Mouse (Mus musculus) forebrain, embryonic 13.5 days (tissue): Measurements from ENCODE around the gene Kcnk6. TPM values are rescaled to one million over a fixed set of nuclear protein-coding genes. Genes with fewer than 3 reads are reported as not detected.

Experiments used
- ATAC-seq: fragments of 200-750 bp; cut with Nextera tagmentation; 2 replicates; pipeline ENCODE4 v1.8.0; 2017
- H3K27ac ChIP-seq: fragments of 300-500 bp; sonication (generic); 2 replicates; pipeline ENCODE4 v1.5.1; 2015; ENCODE audit warnings: inconsistent platforms, mild to moderate bottlenecking, moderate library complexity
- H3K27me3 ChIP-seq: fragments of 300-500 bp; sonication (generic); 2 replicates; pipeline ENCODE4 v1.6.1; 2015; ENCODE audit warnings: mild to moderate bottlenecking, inconsistent platforms
- H3K36me3 ChIP-seq: fragments of 300-500 bp; sonication (generic); 2 replicates; pipeline ENCODE4 v1.6.1; 2015; ENCODE audit warnings: mild to moderate bottlenecking, inconsistent platforms; ENCODE audit not compliant: poor library complexity, severe bottlenecking
- H3K4me1 ChIP-seq: fragments of 300-500 bp; sonication (generic); 2 replicates; pipeline ENCODE4 v1.6.1; 2015; ENCODE audit warnings: inconsistent platforms
- H3K4me2 ChIP-seq: fragments of 300-500 bp; sonication (generic); 2 replicates; pipeline ENCODE4 v1.6.1; 2015; ENCODE audit warnings: inconsistent platforms, mild to moderate bottlenecking, moderate library complexity
- H3K4me3 ChIP-seq: fragments of 300-500 bp; sonication (generic); 2 replicates; pipeline ENCODE4 v1.5.1; 2015; ENCODE audit warnings: mild to moderate bottlenecking, inconsistent platforms
- H3K9ac ChIP-seq: fragments of 300-500 bp; sonication (generic); 2 replicates; pipeline ENCODE4 v1.6.1; 2015; ENCODE audit warnings: mild to moderate bottlenecking, inconsistent platforms
- H3K9me3 ChIP-seq: fragments of 300-500 bp; sonication (generic); replicated peaks from 2 replicates; pipeline ENCODE4 v1.6.1; 2016; ENCODE audit warnings: inconsistent platforms
- WGBS: fragments of 180-500 bp; shearing (Covaris S2); methylation state at CpG from one replicate; pipeline ENCODE4 v1.1.7; 2015; 5-methylcytosine and 5-hydroxymethylcytosine counted together
- polyA plus RNA-seq: library from polyadenylated mRNA; unstranded; fragments of >200 nt; fragmentation: Nextera tagmentation; extraction: Ambion mirVana; gene quantifications from 2 replicates; pipeline ENCODE4 v1.2.1, GENCODE M21; 2015

Gene Kcnk6
- polyA plus RNA-seq = 0.27 and 0.44 TPM in 2 replicates

DNA sequence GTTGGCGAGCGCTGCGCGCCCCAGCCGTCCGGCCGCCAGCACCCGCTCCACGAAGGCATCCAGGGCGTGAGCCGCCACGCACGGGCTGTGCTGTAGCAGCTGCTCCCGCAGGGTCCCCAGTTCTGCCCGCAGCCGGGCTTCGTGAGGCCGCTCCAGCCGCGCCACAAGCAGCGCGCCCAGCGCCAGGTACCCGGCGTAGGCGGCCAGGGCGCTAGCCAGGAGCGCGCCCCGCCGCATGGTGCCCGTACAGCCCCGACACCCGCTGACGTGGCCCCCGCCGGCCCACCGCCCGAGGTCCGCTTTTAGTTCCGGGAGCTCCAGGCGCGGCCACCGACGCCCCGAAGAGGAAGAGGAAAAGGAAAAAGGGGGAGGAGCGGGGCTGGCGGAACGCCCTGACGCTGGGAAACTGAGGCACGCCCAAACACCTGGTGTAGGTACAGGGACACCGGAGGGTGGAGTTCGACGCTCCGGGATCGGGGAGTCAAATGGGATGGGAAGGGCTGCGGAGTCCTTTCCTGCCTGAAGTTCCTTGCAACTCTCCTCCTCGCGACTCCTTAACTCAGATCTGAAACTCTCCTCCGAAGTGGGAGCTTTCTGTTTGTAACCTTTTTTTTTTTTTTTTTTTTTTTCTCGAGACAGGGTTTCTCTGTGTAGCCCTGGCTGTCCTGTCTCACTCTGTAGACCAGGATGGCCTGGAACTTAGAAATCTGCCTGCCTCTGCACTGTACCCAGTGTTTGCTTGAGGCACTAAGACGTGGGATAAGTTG lies at the start of gene Kcnk6:
TSS of gene Kcnk6 (minus strand) at position 269 of the 767 bp plus-strand sequence.
- peaks cover 8% of the 10 kb centered on the region for H3K4me1 ChIP-seq
- no peak within 1 kb of the TSS for H3K27ac ChIP-seq
- peak within 1 kb of the TSS; percentile 87 for H3K4me2 ChIP-seq
- peak within 1 kb of the TSS; percentile 47 for H3K4me3 ChIP-seq
- WGBS = 2% methylated on average over 56 of the region's 62 CpGs
- peaks cover 55% of the 10 kb centered on the region for H3K27me3 ChIP-seq
- H3K36me3 ChIP-seq = no peaks in the 10 kb centered on the region
- H3K9ac ChIP-seq = peak within 1 kb of the TSS; percentile 53
- peak; percentile 33; the same call in 1 of the 2 replicates for ATAC-seq
- no peaks in the 10 kb centered on the region for H3K9me3 ChIP-seq

DNA sequence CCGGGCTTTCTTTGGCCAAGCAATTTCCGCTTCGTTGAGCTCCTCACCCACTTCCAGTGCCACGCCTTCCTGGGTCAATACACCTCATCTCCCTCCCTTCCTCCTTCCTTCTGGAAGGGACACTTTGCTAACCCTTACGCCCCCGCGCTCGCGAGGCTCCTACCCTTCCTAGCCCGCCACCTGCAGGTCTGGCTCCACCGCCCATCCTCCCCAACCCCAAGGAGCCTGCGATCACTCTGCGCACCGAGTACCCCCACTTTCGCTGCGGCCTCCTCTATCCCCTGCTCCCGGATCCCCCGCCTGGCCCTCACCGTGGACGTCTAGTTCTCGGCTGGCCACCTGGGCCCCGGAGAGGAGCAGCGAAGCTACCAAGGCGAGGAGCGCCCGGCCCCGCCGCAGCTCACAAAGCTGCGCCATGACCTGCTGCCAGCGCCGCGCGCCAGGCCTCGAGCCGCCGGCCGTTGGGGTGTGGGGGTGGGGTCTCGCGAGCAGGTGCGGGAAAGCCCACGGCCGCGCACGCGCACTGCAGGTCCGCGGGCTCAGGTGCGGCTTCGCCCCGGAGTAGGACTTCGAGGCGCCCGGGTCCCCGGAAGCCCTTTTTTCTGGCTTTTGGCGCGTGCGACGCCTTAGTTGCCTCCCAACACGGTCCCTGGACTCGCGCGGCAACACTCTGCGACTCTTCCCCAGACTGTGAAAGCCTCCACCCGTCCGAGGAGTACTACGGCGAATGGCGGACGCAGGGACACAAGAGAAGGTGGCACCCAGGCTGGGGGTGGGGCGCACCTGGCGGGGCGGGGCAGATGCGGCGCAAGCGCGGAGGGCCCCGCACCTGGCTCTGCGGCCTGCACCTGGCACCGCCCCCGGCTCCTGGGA lies 49.1 kb upstream of the Kcnk6 start, which contains the start of gene Spint2:
TSS of gene Spint2 (minus strand) at position 712 of the 873 bp plus-strand sequence.
- H3K36me3 ChIP-seq = no peaks in the 10 kb centered on the region
- H3K9ac ChIP-seq = peak within 1 kb of the TSS; percentile 73
- peak within 1 kb of the TSS; percentile 98 for H3K4me2 ChIP-seq
- peaks cover 17% of the 10 kb centered on the region for H3K4me1 ChIP-seq
- H3K4me3 ChIP-seq = peak within 1 kb of the TSS; percentile 57
- no peak within 1 kb of the TSS for H3K27ac ChIP-seq
- WGBS = under 1% methylated on average over 79 of the region's 80 CpGs
- H3K9me3 ChIP-seq = no peaks in the 10 kb centered on the region
- ATAC-seq = peak; percentile 58
- H3K27me3 ChIP-seq = peaks cover 36% of the 10 kb centered on the region

DNA sequence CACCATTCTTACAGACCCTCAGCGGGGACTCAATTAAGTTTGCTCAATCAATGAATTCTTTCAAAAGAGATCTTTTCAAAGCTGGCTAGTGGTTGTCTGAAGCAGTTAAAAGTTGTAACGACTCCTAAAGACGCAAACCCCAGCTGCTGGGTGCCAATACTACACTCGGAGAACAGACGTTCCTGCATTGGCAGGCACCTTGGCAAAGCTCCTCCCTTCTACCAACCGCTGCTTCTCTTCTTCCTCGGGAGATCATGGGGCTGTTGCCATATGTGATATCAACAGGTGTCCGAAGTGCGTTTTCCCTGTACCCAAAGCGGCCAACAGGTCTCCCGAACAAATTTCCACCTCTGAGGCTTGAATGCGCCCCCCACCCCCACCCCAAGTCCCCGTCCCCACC lies 48.5 kb upstream of the Kcnk6 start:
- Histone ChIP-seq H3K27me3 (peaks cover 36% of the 10 kb centered on the region), H3K9ac (no peak overlapping the region)
- 10% methylated on average over 13 of the region's 13 CpGs for WGBS

DNA sequence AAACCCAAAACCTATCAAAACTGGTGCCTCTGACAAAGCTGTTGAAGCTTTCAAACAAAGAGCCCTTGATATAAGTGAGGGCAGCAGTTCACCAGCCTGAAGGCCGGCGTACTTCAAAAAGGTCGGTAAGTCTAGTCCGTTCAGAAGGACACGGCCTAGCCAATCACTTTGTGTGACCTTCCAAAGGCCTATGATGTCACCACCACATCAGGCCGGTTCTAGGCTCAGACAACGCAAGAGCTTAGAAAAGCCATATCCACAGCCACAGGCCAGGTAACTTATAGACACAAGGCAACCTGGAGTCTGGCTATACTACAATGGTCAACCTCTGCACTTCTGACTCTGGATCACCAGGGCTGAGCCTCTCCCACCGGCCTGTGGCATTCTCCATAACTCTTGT lies 47.6 kb upstream of the Kcnk6 start:
- H3K27me3 ChIP-seq = peaks cover 31% of the 10 kb centered on the region

More for the DNA sequence above, 48.5 kb upstream of the Kcnk6 start:
- Histone ChIP-seq H3K4me2 (peak overlapping the region; percentile 98), H3K4me3 (peak overlapping the region; percentile 57), H3K36me3 (no peaks in the 10 kb centered on the region), H3K4me1 (peaks cover 17% of the 10 kb centered on the region), H3K27ac (no peak overlapping the region), H3K9me3 (no peaks in the 10 kb centered on the region)
- ATAC-seq = no peak

DNA sequence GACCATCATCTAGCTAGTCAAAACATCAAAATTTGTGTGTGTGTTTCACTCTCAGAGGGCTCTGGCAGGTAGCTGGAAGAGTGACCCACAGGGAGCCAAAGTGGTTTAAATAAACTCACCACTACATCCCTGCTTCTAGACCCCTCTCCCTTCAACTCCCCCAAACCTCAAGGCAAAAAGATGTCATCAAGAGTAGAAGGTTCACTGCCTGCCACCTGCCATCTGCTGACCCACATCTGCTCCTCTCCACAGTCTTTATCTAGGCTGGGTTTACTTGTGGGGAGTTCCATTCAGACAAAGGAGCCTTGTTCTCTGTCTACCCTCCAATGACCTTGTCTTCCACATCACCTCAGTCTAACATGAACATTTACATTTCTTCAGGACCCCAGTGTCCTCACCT lies 46.9 kb upstream of the Kcnk6 start:
- no peaks in the 10 kb centered on the region for H3K36me3 ChIP-seq
- H3K4me2 ChIP-seq = no peak overlapping the region
- H3K4me3 ChIP-seq = no peak overlapping the region
- no peaks in the 10 kb centered on the region for H3K9me3 ChIP-seq
- peaks cover 17% of the 10 kb centered on the region for H3K4me1 ChIP-seq
- H3K27me3 ChIP-seq = peaks cover 27% of the 10 kb centered on the region
- no peak overlapping the region for H3K9ac ChIP-seq
- no peak overlapping the region for H3K27ac ChIP-seq
- no peak for ATAC-seq

More for the DNA sequence above, 47.6 kb upstream of the Kcnk6 start:
- H3K36me3 ChIP-seq = no peaks in the 10 kb centered on the region
- H3K4me1 ChIP-seq = peaks cover 17% of the 10 kb centered on the region
- H3K4me2 ChIP-seq = no peak overlapping the region
- H3K9ac ChIP-seq = no peak overlapping the region
- H3K27ac ChIP-seq = no peak overlapping the region
- WGBS = 92% methylated on average over 8 of the region's 8 CpGs
- H3K4me3 ChIP-seq = no peak overlapping the region
- no peaks in the 10 kb centered on the region for H3K9me3 ChIP-seq
- no peak for ATAC-seq

DNA sequence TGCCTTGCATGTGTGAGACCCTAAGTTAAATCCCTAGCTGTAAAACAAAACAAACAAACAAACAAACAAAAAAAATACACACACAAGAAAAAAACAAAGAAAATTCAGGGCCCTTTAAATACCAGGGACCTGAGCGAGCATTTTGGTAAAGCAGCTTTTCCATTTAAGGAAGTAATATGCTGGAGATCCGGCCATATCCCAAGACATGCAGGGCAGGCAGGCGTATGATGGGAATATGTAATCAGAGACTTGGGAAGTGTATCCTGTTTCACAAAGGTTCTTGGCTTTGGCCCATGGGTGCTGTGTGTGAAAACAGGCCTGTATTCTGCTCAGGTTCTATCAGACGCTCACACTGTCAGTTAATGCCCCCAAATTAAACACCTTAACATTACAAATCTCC lies 45.2 kb upstream of the Kcnk6 start:
- no peak for ATAC-seq
- H3K4me1 ChIP-seq = peaks cover 17% of the 10 kb centered on the region
- no peak overlapping the region for H3K27ac ChIP-seq
- no peak overlapping the region for H3K4me2 ChIP-seq
- H3K27me3 ChIP-seq = peaks cover 22% of the 10 kb centered on the region
- 93% methylated on average over 4 of the region's 4 CpGs for WGBS
- H3K4me3 ChIP-seq = no peak overlapping the region
- no peak overlapping the region for H3K9ac ChIP-seq
- H3K36me3 ChIP-seq = no peaks in the 10 kb centered on the region
- no peaks in the 10 kb centered on the region for H3K9me3 ChIP-seq

DNA sequence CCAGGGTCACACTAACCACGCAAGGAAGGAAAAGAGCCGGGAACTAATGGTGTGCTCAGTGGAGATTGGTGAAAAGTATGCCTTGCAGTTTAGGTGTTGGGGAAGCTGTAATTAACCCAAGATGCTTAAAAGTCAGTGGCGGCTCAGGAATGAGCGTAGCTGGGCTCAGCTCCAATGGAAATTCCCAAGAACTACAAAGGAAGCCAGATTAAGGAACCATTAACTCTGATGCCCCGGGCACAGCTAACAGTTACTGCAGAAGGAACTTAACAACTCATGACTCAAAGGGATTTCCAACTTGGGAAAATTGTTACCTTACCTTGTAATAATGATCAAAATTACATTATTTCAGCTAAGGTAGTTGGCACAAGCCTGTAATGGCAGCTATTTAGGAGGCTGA lies 44.4 kb upstream of the Kcnk6 start:
- Histone ChIP-seq H3K36me3 (no peaks in the 10 kb centered on the region), H3K9me3 (no peaks in the 10 kb centered on the region), H3K4me1 (peaks cover 10% of the 10 kb centered on the region), H3K27me3 (peaks cover 14% of the 10 kb centered on the region), H3K4me3 (no peak overlapping the region), H3K27ac (no peak overlapping the region), H3K4me2 (no peak overlapping the region), H3K9ac (no peak overlapping the region)
- WGBS = 78% methylated on average over 5 of the region's 5 CpGs
- ATAC-seq = no peak

DNA sequence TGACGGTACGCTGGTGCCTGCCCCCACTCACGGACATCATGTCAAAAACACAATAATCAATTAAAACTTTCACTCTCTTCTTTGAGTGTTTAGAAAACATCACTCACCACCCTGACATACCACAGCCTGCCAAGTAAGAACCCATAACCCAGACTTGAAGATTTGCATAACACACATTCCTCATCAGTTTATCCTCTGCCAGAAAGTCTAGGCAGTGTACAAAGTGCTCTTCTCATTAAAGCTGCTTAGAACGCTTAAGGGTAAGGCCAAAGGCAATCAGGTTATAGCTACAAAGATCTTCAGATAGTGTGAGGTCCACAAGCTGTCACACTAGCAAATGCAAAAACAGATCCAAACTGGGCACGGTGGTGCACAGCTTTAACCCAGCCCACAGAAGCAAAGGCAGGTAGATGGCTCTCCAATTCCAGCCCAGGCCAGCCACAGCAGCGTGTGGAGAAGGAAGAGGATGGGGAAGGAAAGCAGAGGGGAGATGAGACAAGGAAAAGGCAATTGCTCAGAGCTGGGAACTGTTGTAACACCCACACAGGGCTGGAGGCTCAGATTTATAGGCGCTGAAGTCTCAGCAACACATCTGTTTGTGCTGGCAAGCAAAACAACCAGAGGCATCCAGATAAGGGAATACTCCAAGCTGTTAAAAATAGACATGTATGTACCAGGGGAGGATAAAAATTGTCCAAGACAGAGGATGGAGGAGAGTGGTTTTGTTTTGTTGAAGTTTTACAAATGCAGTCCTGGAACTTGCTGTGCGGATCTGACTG lies 39.6 kb upstream of the Kcnk6 start:
- no peaks in the 10 kb centered on the region for H3K9me3 ChIP-seq
- H3K4me2 ChIP-seq = no peak overlapping the region
- H3K4me1 ChIP-seq = no peaks in the 10 kb centered on the region
- no peaks in the 10 kb centered on the region for H3K27me3 ChIP-seq
- no peak overlapping the region for H3K4me3 ChIP-seq
- no peak for ATAC-seq
- H3K9ac ChIP-seq = no peak overlapping the region
- no peaks in the 10 kb centered on the region for H3K36me3 ChIP-seq
- WGBS = 79% methylated on average over 8 of the region's 8 CpGs
- H3K27ac ChIP-seq = no peak overlapping the region

DNA sequence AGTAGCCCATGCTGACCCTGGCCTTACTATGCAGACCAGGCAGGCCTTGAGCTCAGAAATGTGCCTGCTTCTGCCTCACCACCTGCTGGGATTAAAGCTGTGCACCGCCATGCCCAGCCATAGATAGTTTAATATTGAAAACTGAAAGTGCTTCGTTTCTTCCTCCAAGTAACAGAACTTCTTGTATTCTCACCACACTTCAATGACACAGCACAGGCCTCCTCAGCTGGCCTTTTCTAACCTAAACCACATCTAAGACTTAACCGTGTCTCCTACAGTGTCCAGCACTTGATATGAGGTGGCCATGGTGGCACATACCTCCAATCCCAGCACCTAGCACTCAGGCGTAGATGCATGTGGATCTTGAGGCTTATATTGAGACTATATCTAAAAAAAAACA lies 38.1 kb upstream of the Kcnk6 start:
- H3K9ac ChIP-seq = no peak overlapping the region
- no peak overlapping the region for H3K4me2 ChIP-seq
- 86% methylated on average over 4 of the region's 4 CpGs for WGBS
- no peak overlapping the region for H3K4me3 ChIP-seq
- no peak overlapping the region for H3K27ac ChIP-seq
- H3K9me3 ChIP-seq = no peaks in the 10 kb centered on the region
- no peaks in the 10 kb centered on the region for H3K4me1 ChIP-seq
- ATAC-seq = no peak
- no peaks in the 10 kb centered on the region for H3K27me3 ChIP-seq
- H3K36me3 ChIP-seq = no peaks in the 10 kb centered on the region

DNA sequence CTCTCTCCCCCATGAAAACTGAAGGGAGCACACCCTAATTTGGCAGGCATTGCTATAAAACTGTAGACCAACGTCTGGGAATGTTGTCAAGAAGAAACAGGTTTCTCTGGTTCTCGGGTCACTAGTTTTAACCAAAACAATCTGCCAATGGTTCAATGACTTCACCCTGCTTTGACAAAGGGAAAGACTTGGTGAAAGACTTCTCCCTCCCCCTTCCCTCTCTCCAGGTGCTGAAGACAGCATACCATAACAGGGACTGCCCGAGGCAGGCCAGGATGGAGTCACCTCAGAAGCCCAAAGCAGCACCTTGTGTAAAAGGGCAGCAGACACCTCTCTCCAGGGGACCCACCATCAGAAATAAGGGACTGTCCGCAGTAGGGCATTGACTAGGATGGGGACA lies 34.6 kb upstream of the Kcnk6 start:
- no peak for ATAC-seq
- H3K4me2 ChIP-seq = no peak overlapping the region
- no peaks in the 10 kb centered on the region for H3K27me3 ChIP-seq
- no peaks in the 10 kb centered on the region for H3K36me3 ChIP-seq
- no peaks in the 10 kb centered on the region for H3K9me3 ChIP-seq
- H3K27ac ChIP-seq = no peak overlapping the region
- no peaks in the 10 kb centered on the region for H3K4me1 ChIP-seq
- H3K4me3 ChIP-seq = no peak overlapping the region
- 59% methylated on average over 4 of the region's 4 CpGs for whole genome bisulfite sequencing
- no peak overlapping the region for H3K9ac ChIP-seq

DNA sequence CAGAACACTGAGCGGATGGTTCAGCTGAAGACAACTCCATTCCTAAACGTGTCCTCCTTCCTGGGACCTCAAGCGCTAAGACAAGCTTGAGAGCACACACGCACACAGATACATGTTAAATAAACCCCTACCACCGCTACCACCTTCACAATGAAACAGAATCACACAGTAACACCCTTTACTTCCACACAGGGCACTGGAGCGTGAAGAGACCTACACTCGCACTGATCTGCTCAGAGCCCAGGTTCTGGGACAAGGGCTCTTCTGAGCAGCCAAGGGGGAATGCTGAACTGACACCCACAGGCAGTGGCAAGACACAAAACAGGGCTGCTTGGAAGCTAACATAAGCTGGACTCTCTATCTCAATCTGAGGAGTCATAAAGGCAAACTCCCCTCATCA lies 33.3 kb upstream of the Kcnk6 start:
- WGBS = 79% methylated on average over 7 of the region's 7 CpGs
- Histone ChIP-seq H3K27me3 (no peaks in the 10 kb centered on the region), H3K9me3 (no peaks in the 10 kb centered on the region), H3K4me2 (no peak overlapping the region), H3K4me1 (no peaks in the 10 kb centered on the region), H3K4me3 (no peak overlapping the region), H3K27ac (no peak overlapping the region), H3K9ac (no peak overlapping the region), H3K36me3 (no peaks in the 10 kb centered on the region)
- ATAC-seq = no peak

DNA sequence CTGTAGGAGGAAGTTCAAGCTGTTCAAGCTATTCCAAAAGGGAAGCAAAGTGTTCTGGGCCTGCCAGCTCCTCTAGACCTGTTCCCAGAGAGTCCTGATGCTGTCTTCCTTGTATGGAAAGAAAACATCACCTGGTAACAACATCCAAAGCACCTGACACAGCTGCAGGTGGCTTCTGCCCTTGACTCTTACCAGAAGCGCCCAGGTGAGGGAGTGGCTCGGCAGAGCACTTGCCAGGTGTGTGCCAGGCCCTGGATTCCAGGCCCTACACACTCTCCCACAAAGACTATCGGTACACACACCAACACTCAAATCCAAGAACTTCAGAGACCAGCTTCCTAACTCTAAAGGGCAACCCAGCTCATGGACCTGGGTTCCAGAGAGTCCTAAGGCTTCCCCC lies 31.5 kb upstream of the Kcnk6 start:
- WGBS = 90% methylated on average over 3 of the region's 3 CpGs
- Histone ChIP-seq H3K9me3 (no peaks in the 10 kb centered on the region), H3K9ac (no peak overlapping the region), H3K4me1 (peaks cover 13% of the 10 kb centered on the region), H3K4me2 (no peak overlapping the region), H3K27ac (no peak overlapping the region), H3K27me3 (no peaks in the 10 kb centered on the region), H3K4me3 (no peak overlapping the region), H3K36me3 (no peaks in the 10 kb centered on the region)
- ATAC-seq = no peak
